Mouse (Mus musculus): ENCODE measurements around the gene Cdc42ep2.

The Cdc42ep2 gene

GRCm38 (mm10) chr19:5924713-5925093 is at the start of gene Cdc42ep2:
TSS of gene Cdc42ep2 (minus strand) at chr19:5924816.
- peak; percentile 93 for DNase-seq

GRCm38 (mm10) chr19:5967664-5968063 is 43.0 kb upstream of the Cdc42ep2 start:
- DNase-seq: no peak

GRCm38 (mm10) chr19:5966786-5967185 is 42.2 kb upstream of the Cdc42ep2 start:
- DNase-seq: no peak

- DNase-seq: no peak
These were observed 41.3 kb upstream of the Cdc42ep2 start for GRCm38 (mm10) chr19:5965910-5966309.

GRCm38 (mm10) chr19:5965280-5965679 is 40.7 kb upstream of the Cdc42ep2 start:
- DNase-seq: peak; percentile 79

- no peak for DNase-seq
These were observed 40.2 kb upstream of the Cdc42ep2 start for GRCm38 (mm10) chr19:5964804-5965203.

- peak; percentile 93 for DNase-seq
These were observed 39.4 kb upstream of the Cdc42ep2 start, which contains the start of gene Pola2 for GRCm38 (mm10) chr19:5963883-5964562. TSS of gene Pola2 (minus strand) at chr19:5964202.

GRCm38 (mm10) chr19:5962651-5963050 is 38.0 kb upstream of the Cdc42ep2 start:
- no peak for DNase-seq

- no peak for DNase-seq
These were observed 32.8 kb upstream of the Cdc42ep2 start for GRCm38 (mm10) chr19:5957371-5957770.

- DNase-seq: peak; percentile 72
These were observed 32.1 kb upstream of the Cdc42ep2 start for GRCm38 (mm10) chr19:5956685-5957084.

- DNase-seq: no peak
These were observed 31.4 kb upstream of the Cdc42ep2 start for GRCm38 (mm10) chr19:5955704-5956670.

- no peak for DNase-seq
These were observed 30.3 kb upstream of the Cdc42ep2 start for GRCm38 (mm10) chr19:5954936-5955335.

GRCm38 (mm10) chr19:5954031-5954710 is 29.6 kb upstream of the Cdc42ep2 start:
- DNase-seq: no peak

GRCm38 (mm10) chr19:5953201-5953770 is 28.7 kb upstream of the Cdc42ep2 start:
- no peak for DNase-seq

GRCm38 (mm10) chr19:5952071-5952691 is 27.6 kb upstream of the Cdc42ep2 start:
- DNase-seq: no peak

- DNase-seq: no peak
These were observed 27.0 kb upstream of the Cdc42ep2 start for GRCm38 (mm10) chr19:5951631-5952030.

- DNase-seq: no peak
These were observed 25.6 kb upstream of the Cdc42ep2 start for GRCm38 (mm10) chr19:5950218-5950617.

- no peak for DNase-seq
These were observed 21.3 kb upstream of the Cdc42ep2 start for GRCm38 (mm10) chr19:5945891-5946290.

GRCm38 (mm10) chr19:5945027-5945426 is 20.4 kb upstream of the Cdc42ep2 start:
- no peak for DNase-seq

GRCm38 (mm10) chr19:5944145-5944544 is 19.5 kb upstream of the Cdc42ep2 start:
- no peak for DNase-seq

GRCm38 (mm10) chr19:5943404-5943803 is 18.8 kb upstream of the Cdc42ep2 start:
- no peak for DNase-seq

- no peak for DNase-seq
These were observed 18.0 kb upstream of the Cdc42ep2 start for GRCm38 (mm10) chr19:5942581-5942980.
